Mouse (Mus musculus) heart, adult 11 months (tissue): Measurements from ENCODE around the gene Luc7l3.
"Not testable (repeated sequence)": the region's sequence is repeated elsewhere in the genome, so short reads cannot be mapped to it uniquely, and the experiment has no call there.

Experiments
- DNase-seq: peaks from one replicate; pipeline ENCODE4 v3.0.0; 2022

The Luc7l3 gene

DNA sequence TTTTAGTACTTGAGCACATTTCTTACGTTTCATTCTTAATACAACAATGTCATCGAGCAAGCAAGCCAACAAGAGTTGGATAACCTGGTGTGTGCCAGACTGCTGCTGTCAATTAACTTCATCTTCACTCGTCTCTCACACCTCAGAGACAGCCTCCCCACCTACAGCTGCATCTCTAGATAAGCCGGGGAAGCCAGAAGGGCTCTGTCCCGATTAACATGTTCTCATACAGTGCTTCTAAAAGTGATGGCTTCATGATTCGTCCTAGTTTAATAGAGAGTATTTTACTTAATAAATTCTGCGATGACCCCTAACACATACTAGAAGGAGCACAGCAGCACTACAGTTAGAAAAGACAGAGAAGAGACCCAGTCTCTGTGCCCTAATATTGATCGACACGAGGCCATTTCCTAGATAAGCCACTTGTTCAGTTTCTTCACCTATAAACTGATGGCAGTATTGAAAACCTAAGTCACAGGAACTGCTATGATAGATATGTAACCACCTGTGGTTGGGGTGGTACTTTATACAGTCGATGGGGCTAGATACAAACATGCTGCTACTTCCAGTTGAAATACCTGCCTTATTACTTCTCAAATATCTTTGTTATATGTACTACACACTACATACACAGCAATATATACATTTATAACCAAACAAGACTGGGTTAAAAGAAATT, 31.6 kb downstream of the Luc7l3 start:
- DNase-seq = peak; percentile 28

DNA sequence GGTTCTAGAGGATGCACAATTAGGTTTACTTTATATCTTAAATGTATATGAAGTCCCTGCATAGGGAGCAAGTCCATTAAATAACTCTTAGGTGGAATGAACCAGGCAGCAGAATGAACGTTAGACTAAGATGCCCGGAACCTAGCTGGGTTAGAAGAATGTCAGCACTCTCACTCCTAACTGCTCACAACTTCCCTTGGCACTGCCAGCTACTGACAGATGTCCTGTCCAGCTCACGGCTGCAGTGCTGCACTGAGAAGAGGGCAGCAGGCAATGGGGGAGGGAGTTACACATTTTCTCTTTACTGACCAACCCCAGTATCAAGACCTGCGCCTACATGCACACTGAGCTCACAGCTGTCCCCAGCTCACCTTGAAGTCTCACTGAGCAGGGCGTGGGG, 34.7 kb downstream of the Luc7l3 start:
- peak; percentile 81 for DNase-seq

DNA sequence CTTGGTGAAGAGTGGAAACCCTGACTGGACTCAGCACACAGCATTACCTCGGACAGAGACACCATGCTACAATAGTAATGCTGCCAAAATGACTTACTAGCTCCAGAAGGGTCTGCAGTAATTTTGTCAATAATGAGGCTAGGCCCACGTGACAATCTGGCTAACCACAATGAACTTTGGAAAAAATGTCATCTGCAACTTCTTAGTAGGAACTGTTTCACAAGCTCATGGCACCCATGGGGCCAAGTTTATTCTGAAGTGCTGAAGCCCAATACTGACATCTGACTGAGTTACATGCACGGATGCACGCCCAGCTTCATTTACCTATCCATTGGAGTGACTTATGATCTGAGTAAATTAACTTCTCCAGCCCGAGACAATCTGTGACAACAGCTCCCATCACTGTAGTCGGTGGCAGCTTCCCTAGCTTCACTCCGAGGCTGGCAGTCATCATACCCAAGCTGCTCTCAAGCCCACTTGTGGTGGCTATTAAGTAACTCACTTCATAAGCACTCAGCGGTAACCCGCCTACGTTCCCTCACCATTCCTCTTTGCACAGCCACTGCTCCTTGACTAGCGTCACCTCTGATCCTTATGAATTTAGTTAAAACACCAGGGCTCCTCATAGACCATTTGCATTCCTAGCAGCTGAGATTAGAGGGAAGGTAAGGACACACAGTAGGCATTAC, 35.8 kb downstream of the Luc7l3 start:
- peak; percentile 88 for DNase-seq

DNA sequence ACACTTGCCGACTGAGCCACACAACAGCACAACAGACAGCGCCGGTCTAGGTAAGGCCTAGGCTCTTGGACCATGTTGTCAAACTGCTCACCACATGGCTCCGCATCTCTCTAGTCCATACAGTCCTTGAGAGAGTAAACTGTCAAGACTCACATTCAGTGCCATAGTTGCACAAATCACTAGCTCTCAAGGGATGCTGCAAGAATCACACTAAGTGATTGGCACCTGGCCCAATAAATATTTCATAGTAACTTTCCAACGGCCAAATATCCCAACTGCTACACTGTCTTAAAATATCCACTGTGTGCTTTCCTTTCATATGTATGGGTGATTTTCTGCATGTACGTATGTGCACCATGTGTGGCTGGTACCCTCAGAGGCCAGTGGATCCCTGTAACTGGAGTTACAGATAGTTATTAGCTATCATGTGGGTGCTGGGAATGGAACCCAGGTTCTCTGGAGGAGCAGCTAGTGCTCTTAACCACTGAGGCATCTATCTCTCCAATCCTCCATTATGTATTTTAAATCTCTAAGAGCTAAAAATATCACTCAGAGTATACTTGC, 38.2 kb downstream of the Luc7l3 start:
- DNase-seq = peak; percentile 67

DNA sequence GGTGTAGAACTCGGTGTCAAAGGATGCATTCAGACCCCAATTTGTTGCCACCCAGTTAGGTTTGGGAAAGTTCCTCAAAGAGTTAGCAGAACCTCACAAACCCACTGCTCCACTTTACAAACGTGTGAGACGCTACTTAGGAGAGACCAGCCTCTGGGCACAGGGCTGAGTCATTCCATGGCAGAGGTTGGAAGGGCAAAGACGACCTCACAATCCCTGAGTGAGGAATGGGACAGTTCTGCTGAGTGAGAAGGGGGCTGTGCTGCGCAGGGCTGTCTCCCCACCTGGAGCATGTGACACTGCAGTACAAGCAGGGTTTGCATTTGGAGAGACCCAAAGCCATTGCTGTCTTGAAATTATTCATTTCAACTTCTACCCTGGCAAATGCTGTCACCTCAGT, 39.5 kb downstream of the Luc7l3 start:
- peak; percentile 66 for DNase-seq

DNA sequence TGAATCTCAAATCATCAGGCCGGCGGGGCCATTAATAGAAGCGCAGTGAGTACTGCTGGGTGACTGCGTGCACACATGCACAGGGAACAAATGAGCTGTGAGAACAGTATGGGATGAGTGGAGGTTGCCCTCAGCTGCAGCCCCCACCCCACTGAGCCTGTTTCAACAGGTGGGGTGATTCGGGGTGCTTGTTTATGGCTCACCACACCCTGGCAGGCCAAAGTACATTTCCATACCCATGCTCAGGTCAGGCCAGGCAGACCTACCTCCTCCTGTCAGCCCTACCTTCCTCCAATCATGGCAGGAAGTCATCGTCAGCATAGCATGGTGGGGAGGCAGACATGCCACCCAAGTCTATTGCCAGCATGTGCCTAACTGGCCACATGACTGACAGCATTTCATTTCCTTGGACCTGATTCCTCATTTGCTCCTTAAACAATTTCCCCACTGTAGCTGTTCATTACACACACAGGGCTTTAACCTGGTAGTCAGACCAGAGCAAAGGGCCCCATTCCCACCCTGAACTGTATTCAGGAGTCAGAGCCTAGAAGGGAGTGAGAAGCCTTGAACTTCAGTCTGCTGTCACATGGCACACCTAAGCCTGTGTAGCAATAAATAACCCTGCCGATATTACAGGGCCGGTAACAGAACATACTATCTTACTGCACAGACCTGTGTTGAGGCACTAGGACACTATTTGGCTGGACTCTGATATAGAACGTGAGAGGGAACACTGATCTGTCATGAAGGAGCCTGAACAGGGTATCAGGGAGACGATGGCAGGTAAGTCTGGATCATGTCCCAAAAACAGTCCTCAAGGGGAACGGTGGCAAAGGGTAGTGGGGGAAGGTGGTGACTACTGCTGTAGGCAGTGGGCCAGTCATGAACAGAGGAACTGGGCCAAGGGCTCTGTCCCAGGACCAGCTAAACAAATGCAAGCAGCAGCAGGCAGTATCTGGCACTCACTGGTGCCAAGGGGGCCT, 40.3 kb downstream of the Luc7l3 start, which contains the start of gene Gm21885:
Gene Gm21885, plus strand, starts transcription at position 675 of the 983 bp plus-strand sequence.
- peak; percentile 94 for DNase-seq

DNA sequence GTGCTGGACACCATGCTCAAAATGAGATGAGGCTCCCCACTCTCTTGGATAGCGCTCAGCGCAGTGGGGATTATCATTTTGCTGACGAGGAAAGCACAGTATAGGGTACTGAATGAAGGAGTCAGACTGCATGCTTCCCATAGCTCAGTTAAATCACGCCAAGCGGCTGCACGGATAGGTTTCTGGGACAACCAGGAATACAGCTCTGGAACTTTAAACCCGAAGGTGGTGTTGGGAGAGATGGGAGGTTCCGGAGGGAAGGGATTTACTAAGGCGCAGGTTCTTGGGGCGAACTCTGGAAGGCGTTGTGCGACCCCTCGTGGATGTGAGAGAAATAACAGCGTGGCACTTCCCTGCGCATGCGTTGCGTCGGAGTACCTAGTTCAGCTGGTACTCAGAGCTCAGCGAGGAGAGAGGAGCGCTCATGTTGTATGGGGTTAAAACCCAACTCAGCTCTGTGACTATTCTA, 44.9 kb downstream of the Luc7l3 start:
- peak; percentile 97 for DNase-seq

DNA sequence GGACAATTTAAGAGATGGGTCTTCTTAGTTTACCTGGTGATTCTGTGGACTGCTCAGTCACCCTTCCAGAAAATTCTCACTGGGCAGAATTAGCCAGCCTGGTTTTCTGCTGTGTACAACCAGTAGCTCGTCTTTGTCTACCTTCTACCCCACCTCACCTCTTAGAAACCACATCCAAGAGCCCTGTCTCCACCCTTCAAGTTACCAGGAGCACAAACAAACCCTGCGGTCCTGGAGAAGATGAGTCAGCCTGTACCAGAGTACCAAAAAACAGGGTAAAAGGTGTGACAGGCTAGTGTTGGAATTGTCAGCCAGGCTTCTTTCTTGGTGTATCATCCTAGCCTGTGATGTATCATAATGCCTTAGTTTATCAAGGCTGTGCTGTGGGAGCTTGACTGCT, 46.1 kb downstream of the Luc7l3 start:
- no peak for DNase-seq

DNA sequence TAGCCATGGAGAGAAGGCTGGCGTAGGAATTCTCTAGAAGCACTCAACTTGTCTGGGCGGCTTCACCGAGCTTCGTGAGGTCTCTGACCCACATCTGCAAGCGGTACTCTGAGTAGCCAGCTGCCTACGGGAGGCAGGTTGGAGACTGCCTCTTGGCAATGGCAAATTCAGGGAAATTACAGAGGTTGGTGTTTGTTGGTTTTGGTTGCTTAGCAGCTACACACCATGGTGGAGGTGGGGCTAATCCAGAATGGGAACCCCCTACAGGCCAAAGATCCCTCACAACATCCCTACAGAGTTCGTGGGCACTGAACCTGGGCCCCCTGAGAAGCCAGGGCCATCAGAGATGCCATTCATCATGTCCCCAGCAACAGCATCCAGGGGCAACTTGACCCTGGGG, 46.6 kb downstream of the Luc7l3 start:
- peak; percentile 45 for DNase-seq

DNA sequence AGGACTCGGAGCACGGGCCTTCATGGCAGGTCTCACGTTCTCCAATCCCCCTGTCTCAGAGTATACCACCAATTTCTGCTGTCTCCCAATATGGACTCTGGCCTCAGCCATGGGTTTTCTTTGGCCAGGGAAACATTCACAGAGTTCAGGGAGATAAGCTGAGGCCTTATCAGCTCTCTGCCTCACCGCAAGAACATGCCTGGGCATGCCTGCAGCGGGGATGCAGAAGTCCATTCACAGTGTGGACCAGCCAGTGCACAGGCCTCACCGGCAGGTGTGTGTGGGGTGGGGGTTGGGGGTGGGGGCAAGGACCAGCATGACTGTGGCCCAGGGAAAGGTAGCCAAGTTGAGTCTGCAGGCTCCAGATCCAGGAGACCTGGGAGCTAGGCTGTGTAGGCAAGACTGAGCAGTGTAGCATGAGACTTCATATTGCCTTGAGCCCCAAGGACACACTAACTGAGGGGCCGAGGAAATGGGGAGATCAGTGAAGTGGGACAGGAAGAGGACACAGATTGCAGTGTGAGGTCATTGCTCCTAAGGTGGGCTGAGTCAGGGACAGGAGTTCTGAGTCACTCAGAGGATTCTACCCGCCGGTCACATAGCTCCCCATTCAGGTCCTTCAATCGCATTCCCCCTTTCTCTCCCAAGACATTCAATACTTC, 47.5 kb downstream of the Luc7l3 start:
- DNase-seq = peak; percentile 86

DNA sequence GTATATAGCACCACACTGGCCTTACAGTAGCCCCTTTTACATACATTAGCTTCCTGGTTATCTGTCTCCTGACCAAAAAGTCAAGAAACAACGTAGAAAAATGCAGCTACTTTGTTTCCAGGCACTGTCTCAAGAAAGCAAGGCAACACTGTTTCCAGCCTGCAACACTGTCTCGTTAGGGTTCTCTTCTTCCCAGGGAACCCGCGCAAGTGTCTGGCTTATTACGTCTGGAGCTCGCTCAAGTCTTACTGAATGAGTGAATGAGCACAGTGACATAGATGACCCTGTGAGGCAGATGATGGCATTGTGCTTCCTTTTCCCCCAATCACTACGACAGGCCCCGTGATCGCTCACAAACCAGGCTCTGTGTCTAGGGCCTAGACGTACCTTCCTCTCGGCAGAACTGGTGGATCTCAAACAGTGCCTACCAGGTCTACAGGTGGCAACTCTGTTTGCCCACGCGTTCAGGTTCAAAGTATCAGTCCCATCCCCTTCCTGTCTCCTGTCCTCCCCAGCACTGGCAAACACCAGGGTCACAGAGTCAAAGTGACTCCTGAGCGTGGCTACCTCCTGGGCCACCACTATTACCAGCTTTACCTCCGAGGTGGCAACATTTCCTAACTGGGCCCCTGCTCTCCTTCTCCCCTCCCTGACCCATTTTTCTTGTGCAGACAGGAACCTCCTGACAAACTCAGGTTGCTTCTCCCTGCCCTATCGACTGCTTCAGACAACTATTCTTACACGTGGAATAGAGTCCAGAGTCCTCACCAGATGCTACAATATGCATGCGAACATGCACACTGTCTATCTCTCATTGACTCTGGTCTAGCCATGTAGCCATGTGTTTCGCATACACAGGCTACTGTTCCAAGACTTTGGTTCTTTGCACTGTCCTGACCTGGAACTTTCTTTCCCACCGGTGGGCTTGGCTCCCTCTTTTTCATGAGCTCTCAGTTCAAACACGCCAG, 48.5 kb downstream of the Luc7l3 start:
- DNase-seq = peak; percentile 86

DNA sequence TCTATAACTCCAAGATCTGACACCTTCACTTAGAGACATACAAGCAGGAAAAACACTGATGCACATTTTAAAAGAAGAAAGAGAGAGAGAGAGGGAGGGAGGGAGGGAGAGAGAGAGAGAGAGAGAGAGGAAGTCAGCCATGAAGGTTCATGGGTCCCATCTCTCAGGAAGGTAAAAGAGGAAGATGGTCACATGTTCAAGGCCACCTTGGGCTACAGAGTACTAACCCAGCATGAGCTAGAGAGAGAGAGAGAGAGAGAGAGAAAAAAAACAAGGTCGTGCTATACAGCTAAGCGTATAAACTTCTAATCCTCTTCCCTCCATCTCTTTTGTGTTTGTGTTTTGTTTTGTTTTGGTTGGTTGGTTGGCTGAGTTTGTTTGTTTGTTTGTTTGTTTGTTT, 50.8 kb downstream of the Luc7l3 start:
- no peak for DNase-seq

DNA sequence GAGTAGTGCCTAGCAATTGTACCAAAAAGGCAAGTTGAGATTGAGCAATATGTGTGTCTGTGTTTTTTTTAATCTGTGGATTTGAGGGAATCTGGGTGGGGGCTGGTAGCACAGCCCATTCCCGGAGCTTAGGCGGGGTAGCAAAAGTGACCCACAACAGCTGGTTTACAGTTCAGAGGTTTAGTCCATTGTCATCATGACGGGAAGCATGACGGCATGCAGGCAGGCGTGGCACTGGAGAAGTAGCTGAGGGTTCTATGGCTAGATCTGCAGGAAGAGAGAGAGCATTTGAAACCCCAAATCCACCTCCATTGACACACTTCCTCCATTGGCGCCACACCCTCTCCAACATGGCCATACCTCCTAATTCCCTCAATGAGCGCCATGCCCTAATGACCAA, 51.9 kb downstream of the Luc7l3 start:
- DNase-seq = peak; percentile 92

DNA sequence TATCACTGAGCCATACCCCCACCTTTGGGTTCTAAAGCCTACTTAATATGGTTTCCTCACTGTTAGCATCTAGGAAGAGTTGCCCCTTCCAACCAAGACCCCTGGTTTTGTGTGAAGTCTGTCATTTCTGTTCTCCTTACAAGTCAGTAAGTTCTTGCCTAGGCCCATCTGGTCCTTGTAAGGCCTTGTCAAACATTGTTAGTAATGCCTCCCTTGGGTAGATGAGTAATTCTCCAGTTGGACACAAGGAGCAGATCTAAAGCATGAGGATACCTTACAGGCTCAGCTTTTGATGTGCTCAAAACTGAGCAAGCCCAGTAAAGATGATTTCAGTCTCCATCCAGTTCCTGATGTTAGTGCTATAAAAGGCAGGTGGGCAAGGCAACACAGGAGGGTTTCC, 53.0 kb downstream of the Luc7l3 start:
- DNase-seq = peak; percentile 82

DNA sequence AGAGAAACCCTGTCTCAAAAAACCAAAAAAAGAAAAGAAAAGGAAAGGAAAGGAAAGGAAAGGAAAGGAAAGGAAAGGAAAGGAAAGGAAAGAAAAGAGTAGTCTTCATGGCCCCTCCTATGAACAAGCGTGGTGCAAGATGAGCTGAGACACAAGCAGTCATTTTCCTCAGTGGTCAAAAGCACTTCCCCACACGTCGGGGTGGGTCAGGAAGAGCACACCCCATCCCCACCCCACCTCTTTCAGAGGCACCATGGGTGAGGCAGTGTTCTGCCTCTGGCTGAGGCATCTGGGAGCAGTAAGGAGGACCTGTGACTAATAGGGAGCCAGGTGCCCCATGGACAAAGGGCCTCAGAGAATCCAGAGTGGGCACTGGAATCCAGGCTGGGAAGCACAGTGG, 55.6 kb downstream of the Luc7l3 start:
- DNase-seq = not testable (repeated sequence)

DNA sequence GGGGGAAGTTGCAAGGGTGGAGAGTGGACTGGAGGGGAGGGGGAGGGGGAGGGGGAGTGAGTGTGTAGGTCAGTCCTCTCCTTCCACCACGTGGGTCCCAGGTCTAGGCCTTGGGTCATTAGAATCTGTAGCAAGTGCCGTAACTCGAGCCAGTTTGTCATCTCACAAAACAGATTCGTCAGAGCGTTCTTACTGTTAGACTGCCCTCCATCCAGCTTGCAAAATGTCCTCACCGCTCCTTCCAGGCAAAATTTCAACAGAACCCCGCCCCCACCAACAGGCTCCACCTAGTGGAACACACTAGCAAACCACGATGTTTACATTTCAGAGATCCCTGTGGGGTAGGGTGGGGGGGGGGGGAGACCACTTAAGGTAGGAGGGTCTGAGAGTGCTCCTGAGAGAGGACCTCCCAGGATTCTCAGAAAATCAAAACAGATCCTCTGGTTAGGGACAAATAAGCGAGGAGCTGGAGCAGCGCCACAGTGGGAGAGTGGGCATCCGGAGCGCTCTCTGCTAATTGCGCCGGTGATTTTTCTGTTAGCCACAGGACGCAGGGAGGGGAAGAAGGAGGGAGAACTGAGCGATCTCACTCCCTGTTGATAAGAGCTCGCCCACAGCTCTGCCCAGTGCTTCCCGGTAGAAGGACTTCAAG, 56.5 kb downstream of the Luc7l3 start:
- peak; percentile 95 for DNase-seq

DNA sequence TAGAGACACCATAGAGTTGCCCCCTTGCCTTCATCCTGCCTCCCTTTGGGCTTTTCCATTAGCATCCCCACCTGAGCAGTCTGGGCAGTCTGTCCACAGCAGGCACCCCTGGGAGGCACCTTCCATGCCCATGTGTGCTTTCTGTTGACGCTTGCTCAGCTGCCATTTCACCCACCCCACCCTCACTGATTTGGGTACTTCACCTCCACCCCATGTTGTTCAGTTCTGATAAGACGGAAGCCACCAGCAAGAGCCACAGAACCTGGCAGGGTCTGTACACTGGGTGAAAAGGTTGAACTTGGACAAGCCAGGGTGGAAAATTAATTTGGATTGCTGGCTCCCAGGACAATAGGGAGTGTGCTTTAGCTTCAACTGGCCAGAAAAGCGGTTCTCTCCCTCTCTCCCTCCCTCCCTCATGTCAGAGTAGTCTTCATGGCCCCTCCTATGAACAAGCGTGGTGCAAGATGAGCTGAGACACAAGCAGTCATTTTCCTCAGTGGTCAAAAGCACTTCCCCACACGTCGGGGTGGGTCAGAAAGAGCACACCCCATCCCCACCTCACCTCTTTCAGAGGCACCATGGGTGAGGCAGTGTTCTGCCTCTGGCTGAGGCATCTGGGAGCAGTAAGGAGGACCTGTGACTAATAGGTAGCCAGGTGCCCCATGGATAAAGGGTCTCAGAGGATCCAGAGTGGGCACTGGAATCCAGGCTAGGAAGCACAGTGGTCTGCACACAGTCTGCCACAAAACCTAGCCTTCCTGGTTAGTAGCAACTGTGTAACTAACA, 60.0 kb downstream of the Luc7l3 start:
- DNase-seq = no peak

DNA sequence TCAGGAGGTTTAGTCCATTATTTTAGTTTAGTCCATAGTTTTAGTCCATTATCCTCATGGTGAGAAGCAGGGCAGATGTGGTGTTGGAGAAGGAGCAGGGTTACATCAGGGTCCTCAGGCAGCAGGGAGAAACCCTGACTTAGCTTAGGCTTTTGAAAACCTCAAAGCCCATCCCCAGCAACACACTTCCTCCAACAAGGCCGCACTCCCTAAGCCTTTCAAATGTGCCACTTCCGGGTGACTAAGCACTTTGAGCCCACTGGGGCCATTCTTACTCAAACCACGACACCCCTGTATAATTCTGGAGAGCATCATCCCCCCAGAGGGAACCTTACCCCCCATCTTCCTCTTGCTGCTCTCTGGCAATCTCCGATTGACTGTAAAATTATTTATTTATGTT, 62.0 kb downstream of the Luc7l3 start:
- DNase-seq = no peak

DNA sequence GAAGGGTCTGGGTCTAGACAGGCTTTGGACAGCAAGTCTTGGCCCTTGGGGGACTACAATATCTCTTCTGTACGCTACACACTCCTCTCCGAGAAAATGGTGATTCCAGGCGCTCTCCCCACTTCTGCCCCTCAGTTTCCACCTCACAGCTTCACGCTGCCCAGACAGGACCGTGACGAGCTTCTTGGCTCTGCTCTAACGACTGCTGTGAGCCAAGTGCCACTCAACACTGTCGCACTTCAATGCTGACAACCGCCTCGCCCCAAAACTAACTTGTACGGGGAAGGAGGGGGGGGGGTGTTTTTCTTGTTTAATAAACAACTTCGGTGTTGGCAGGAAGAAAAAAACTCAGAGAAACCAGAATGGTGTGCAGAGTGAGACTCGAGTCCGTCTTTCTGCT, 63.8 kb downstream of the Luc7l3 start:
- no peak for DNase-seq

DNA sequence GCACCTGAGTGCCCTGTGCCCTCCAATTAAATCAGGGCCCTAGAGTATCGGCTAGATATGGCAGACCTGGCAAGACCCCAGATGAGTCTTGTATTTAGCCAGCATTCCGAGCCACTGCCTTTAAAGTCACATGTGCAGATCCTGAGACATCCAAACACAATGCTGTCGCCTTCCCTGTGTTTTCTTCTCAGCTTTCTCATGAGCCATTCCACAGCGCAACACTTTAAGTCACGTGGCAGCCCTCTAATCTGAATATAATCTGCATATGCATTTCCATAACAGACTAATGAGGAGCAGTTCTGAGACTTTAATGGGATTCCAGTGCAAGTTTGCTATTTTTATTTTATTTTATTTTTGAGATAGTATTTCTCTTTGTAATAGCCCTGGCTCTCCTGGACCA, 66.1 kb downstream of the Luc7l3 start:
- DNase-seq = no peak
